Mouse (Mus musculus) olfactory bulb, adult 2 months (tissue): ENCODE results near the gene Anapc2. TPM values are rescaled to one million over a fixed set of nuclear protein-coding genes. Genes with fewer than 3 reads are reported as not detected.
"Not testable (repeated sequence)": the region's sequence is repeated elsewhere in the genome, so short reads cannot be mapped to it uniquely, and the experiment has no call there.

Experiments used
- H3K27ac ChIP-seq: fragments of 200-500 bp; 2 replicates; pipeline ENCODE4 v1.5.1; 2012; ENCODE audit warnings: low read depth, low read length; ENCODE audit not compliant: insufficient read depth
- H3K4me1 ChIP-seq: fragments of 200-500 bp; 2 replicates; pipeline ENCODE4 v1.6.1; 2012; ENCODE audit warnings: low read length; ENCODE audit not compliant: control insufficient read depth, insufficient read depth
- H3K4me3 ChIP-seq: fragments of 200-500 bp; 2 replicates; pipeline ENCODE4 v1.5.1; 2012; ENCODE audit warnings: mild to moderate bottlenecking, low read depth, low read length, moderate library complexity; ENCODE audit not compliant: insufficient read depth
- CTCF ChIP-seq: fragments of 200-500 bp; IDR thresholded peaks from 2 replicates; pipeline ENCODE4 v1.5.1; 2012; ENCODE audit warnings: low read depth, mild to moderate bottlenecking, low read length, moderate library complexity; ENCODE audit not compliant: insufficient read depth
- POLR2A ChIP-seq: fragments of 200-500 bp; IDR thresholded peaks from 2 replicates; pipeline ENCODE4 v1.6.1; 2012; ENCODE audit warnings: mild to moderate bottlenecking, low read depth, low read length, moderate library complexity; ENCODE audit not compliant: insufficient read depth
- WGBS: fragments of 180-500 bp; shearing (Covaris S2); methylation state at CpG from one replicate; pipeline ENCODE4 v1.1.7; 2018; 5-methylcytosine and 5-hydroxymethylcytosine counted together
- polyA plus RNA-seq: library from polyadenylated mRNA; stranded (reverse); fragments of >200 nt; gene quantifications from 2 replicates; pipeline ENCODE4 v1.2.4, GENCODE M21; 2012; ENCODE audit warnings: low replicate concordance; ENCODE audit not compliant: missing spikeins, insufficient read depth, insufficient read length

Gene Anapc2
- polyA plus RNA-seq, 1 experiment = not detected

- 77% methylated on average over 1 of the region's 1 CpGs for WGBS
- TF ChIP-seq CTCF (no peak), POLR2A (no peak)
- H3K4me3 ChIP-seq = no peak overlapping the region
Observed at GRCm38 (mm10) chr2:25252331-25252730, 19.9 kb upstream of the Anapc2 start.

GRCm38 (mm10) chr2:25255284-25255779 lies 16.9 kb upstream of the Anapc2 start, which contains the start of gene Tmem203:
Tmem203 (plus strand) TSS chr2:25255439.
- under 1% methylated on average over 39 of the region's 39 CpGs for WGBS
- Histone ChIP-seq H3K4me3 (peak within 1 kb of the TSS; percentile 75), H3K27ac (peak within 1 kb of the TSS; percentile 17; the same call in 1 of the 2 replicates), H3K4me1 (peaks cover 3% of the 10 kb centered on the region; the same call in 1 of the 2 replicates)
- TF ChIP-seq POLR2A (peak; percentile 64), CTCF (no peak)

More at GRCm38 (mm10) chr2:25252331-25252730, 19.9 kb upstream of the Anapc2 start:
- Histone ChIP-seq H3K4me1 (peaks cover 3% of the 10 kb centered on the region; the same call in 1 of the 2 replicates), H3K27ac (no peak overlapping the region)

GRCm38 (mm10) chr2:25256443-25257109 lies 15.7 kb upstream of the Anapc2 start:
- WGBS = 48% methylated on average over 12 of the region's 12 CpGs

GRCm38 (mm10) chr2:25257250-25257649 lies 15.0 kb upstream of the Anapc2 start:
- not testable (repeated sequence) for H3K4me3 ChIP-seq, H3K4me1 ChIP-seq, H3K27ac ChIP-seq
- 80% methylated on average over 5 of the region's 5 CpGs for WGBS

More at GRCm38 (mm10) chr2:25256443-25257109, 15.7 kb upstream of the Anapc2 start:
- not testable (repeated sequence) for H3K4me1 ChIP-seq, H3K27ac ChIP-seq, H3K4me3 ChIP-seq

- no peak overlapping the region for H3K4me3 ChIP-seq
- WGBS = 46% methylated on average over 2 of the region's 2 CpGs
- peaks cover 17% of the 10 kb centered on the region for H3K4me1 ChIP-seq
- TF ChIP-seq POLR2A (no peak), CTCF (no peak)
- H3K27ac ChIP-seq = no peak overlapping the region
Observed at GRCm38 (mm10) chr2:25258887-25259286, 13.4 kb upstream of the Anapc2 start.

- 40% methylated on average over 12 of the region's 12 CpGs for WGBS
- H3K4me3 ChIP-seq = peak overlapping the region; percentile 48
- H3K4me1 ChIP-seq = peaks cover 33% of the 10 kb centered on the region
- peak overlapping the region; percentile 74 for H3K27ac ChIP-seq
- TF ChIP-seq POLR2A (no peak), CTCF (no peak)
Observed at GRCm38 (mm10) chr2:25261870-25262269, 10.4 kb upstream of the Anapc2 start.

- TF ChIP-seq CTCF (no peak), POLR2A (peak; percentile 55; the same call in 1 of the 2 replicates)
- under 1% methylated on average over 39 of the region's 39 CpGs for WGBS
- Histone ChIP-seq H3K27ac (peak within 1 kb of the TSS; percentile 74), H3K4me3 (peak within 1 kb of the TSS; percentile 64), H3K4me1 (peaks cover 37% of the 10 kb centered on the region)
Observed at GRCm38 (mm10) chr2:25262291-25262767, 9.9 kb upstream of the Anapc2 start, which contains the start of gene Tprn. Tprn (plus strand) TSS chr2:25262618.

- no peak overlapping the region for H3K27ac ChIP-seq
- H3K4me3 ChIP-seq = peak overlapping the region; percentile 64
- H3K4me1 ChIP-seq = peaks cover 38% of the 10 kb centered on the region
- TF ChIP-seq CTCF = no peak
- TF ChIP-seq POLR2A = no peak
- under 1% methylated on average over 82 of the region's 82 CpGs for WGBS
Observed at GRCm38 (mm10) chr2:25262795-25263622, 9.3 kb upstream of the Anapc2 start.
